Mouse (Mus musculus) bone marrow, adult 2 months (tissue): Measurements from ENCODE around the gene Myo18a. TPM values are rescaled to one million over a fixed set of nuclear protein-coding genes. Genes with fewer than 3 reads are reported as not detected.
"Not testable (repeated sequence)": the region's sequence is repeated elsewhere in the genome, so short reads cannot be mapped to it uniquely, and the experiment has no call there.

Experiments
- H3K27ac ChIP-seq: fragments of 200-500 bp; 2 replicates; pipeline ENCODE4 v1.5.1; 2012; ENCODE audit warnings: low read depth, mild to moderate bottlenecking, control low read depth, inconsistent platforms, low read length; ENCODE audit not compliant: control insufficient read depth, poor library complexity, insufficient read depth
- H3K4me1 ChIP-seq: fragments of 200-500 bp; 2 replicates; pipeline ENCODE4 v1.6.1; 2011; ENCODE audit warnings: low read length; ENCODE audit not compliant: control insufficient read depth, insufficient read depth
- H3K4me3 ChIP-seq: fragments of 200-500 bp; replicated peaks from 2 replicates; pipeline ENCODE3; 2011; ENCODE audit warnings: mild to moderate bottlenecking, low read depth, low read length, control low read depth; ENCODE audit not compliant: control insufficient read depth
- CTCF ChIP-seq: fragments of 200-500 bp; IDR thresholded peaks from 2 replicates; pipeline ENCODE4 v1.5.1; 2011; ENCODE audit warnings: low read length, control low read depth; ENCODE audit not compliant: control insufficient read depth, insufficient read depth
- POLR2A ChIP-seq: fragments of 200-500 bp; IDR thresholded peaks from 2 replicates; pipeline ENCODE4 v1.6.1; 2011; ENCODE audit warnings: low read depth, mild to moderate bottlenecking, control low read depth, low read length, borderline replicate concordance; ENCODE audit not compliant: control insufficient read depth
- WGBS: fragments of 180-500 bp; shearing (Covaris S2); methylation state at CpG from one replicate; pipeline ENCODE4 v1.1.7; 2018; 5-methylcytosine and 5-hydroxymethylcytosine counted together
- polyA plus RNA-seq: library from polyadenylated mRNA; stranded (reverse); fragments of >200 nt; gene quantifications from 2 replicates; pipeline ENCODE4 v1.2.4, GENCODE M21; 2011; ENCODE audit warnings: low replicate concordance; ENCODE audit not compliant: missing spikeins, insufficient read depth, insufficient read length

Gene Myo18a
- polyA plus RNA-seq, 1 experiment, result 74.6 TPM

DNA sequence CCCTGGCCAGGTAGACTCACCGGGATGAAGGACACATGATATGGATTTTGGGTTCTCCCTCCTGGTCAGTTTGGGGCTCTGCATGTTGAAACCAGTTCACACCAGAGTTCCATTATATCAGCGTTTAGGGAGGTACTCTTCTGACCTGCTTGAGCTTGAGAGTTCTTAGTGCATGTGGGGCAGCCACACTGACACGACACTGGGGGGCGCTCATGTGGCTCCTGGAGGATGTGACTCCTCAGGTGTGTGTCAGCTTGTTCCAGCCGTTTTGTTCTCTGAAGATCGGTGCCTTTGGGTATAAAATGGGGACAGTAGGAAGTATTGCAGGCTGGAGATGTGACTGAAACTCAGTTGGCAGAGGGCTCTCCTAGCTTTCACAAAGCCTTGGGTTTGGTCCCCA, 19.1 kb upstream of the Myo18a start:
- TF ChIP-seq POLR2A, result no peak
- peak; percentile 46; the same call in 1 of the 2 replicates for TF ChIP-seq CTCF
- no peak overlapping the region for H3K4me3 ChIP-seq
- H3K27ac ChIP-seq, result no peak overlapping the region
- 19% methylated on average over 6 of the region's 6 CpGs for WGBS
- no peaks in the 10 kb centered on the region for H3K4me1 ChIP-seq

DNA sequence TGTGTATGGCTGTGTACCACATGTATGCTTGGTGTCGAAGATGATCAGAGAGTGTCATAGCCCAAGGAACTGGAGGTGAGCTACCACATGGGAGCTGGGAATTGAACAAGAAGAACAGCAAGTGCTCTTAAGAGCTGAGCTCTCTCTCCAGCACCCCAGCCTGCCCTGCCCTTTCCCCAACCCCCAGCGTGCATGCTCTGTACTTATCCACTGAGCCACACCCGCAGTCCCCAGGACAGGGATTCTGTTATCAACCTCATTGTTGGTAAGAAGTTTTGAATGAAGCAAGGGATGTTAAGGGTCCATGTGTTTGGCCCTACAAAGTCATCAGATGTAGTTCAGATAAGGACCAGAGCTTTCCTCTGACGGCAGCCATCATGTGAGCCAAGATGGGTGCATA, 16.4 kb upstream of the Myo18a start:
- H3K27ac ChIP-seq, result no peak overlapping the region
- H3K4me1 ChIP-seq, result no peaks in the 10 kb centered on the region
- 80% methylated on average over 4 of the region's 4 CpGs for WGBS
- no peak overlapping the region for H3K4me3 ChIP-seq
- TF ChIP-seq POLR2A, result no peak
- no peak for TF ChIP-seq CTCF

DNA sequence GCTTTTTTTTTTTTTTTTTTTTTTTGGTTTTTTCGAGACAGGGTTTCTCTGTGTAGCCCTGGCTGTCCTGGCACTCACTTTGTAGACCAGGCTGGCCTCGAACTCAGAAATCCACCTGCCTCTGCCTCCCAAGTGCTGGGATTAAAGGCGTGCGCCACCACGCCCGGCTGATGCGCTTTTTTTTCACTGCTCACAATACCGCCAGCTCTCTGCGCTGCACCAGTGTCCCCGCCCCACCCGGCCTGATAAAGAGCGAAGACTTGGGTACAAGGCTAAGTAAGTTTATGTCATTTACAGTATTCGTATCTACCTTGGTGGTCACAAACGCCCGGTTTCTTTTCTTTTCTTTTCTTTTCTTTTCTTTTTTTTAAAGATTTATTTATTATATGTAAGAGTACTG, 15.9 kb upstream of the Myo18a start:
- not testable (repeated sequence) for H3K27ac ChIP-seq, H3K4me3 ChIP-seq, H3K4me1 ChIP-seq
- WGBS, result 84% methylated on average over 14 of the region's 15 CpGs

DNA sequence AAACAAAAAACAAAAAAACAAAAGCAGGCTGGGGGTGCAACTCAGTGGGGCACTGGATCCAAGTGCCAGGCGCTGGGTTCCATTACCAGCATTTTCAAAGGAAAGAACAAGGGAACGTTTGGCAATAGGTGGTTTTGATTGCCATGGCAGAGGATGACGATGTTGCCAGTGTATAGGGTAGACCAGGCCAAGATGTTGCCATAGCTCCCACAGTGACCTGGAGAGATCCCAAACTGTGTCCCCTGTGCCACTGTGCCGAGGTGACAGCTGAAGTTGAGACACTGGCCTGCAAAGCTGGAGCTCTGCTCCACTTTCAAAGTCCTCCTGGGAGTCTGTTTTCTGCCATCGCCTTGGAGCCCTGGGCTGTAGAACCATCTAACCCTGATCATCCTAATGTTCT, 14.1 kb upstream of the Myo18a start:
- 73% methylated on average over 5 of the region's 5 CpGs for whole genome bisulfite sequencing
- TF ChIP-seq POLR2A (no peak), CTCF (no peak)

DNA sequence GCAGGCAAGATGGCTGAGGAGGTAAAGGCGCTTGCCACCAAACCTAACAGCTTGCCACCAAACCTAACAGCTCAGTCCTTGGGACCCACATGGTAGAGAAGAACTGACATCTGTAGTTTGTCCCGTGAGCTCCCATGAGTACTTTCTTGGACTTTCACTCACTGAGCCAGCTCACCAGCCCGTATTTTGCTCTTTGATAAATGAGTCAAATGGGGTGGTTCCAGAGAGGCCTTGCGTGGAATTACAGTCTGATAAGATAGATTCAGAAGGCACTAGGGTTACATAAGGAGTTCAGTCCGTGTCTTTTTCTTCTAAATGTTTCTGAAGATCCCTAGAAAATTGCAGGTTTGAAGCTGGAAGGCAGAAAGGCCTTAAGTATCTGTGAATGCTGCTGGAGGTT, 10.5 kb upstream of the Myo18a start:
- Histone ChIP-seq H3K27ac (no peak overlapping the region), H3K4me1 (no peaks in the 10 kb centered on the region), H3K4me3 (no peak overlapping the region)
- 68% methylated on average over 5 of the region's 5 CpGs for WGBS
- no peak for TF ChIP-seq CTCF
- no peak for TF ChIP-seq POLR2A

More for the DNA sequence above, 14.1 kb upstream of the Myo18a start:
- Histone ChIP-seq H3K4me1 (no peaks in the 10 kb centered on the region), H3K27ac (no peak overlapping the region), H3K4me3 (no peak overlapping the region)

DNA sequence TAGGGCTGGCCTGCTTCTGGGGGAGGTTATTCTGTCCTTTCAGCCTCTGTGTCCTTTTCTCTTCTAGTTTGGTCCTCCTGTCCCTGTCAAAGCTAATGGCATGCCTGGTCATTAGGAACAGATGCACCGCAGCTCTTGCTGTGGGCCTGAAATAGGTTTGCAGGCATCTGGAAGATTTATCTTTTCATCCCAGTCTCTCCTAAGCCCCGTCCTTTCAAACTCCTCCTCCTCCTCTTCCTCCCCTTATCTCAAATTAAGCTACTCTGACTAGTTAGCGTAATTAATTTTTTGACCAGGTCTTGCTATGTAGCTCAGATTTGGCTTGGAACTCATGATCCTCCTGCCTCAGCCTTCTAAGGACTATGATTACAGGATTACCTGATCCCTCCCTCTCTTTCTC, 9.6 kb upstream of the Myo18a start:
- Histone ChIP-seq H3K4me1 (no peaks in the 10 kb centered on the region), H3K4me3 (no peak overlapping the region), H3K27ac (no peak overlapping the region)
- WGBS, result 65% methylated on average over 3 of the region's 3 CpGs
- TF ChIP-seq POLR2A (no peak), CTCF (no peak)

DNA sequence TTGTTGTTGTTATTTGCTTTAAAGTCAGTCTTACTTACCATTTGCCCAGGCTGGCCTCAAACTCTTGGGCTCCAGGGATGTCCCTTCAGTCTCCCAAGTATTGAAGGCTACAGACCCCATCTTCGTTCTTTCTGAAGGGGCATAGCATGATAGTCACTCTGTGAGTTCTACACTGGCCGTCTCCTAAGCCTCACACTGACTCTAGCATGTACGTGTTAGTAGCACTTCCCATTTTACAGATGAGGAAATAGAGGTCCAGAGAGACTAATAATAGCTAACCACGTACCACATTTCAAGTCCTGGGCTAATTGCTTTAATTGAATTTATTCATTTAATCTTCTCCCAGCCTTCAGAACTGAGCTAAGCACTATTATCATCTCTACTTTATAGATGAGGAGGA, 3.0 kb upstream of the Myo18a start:
- Histone ChIP-seq H3K4me3 (no peak overlapping the region), H3K4me1 (peaks cover 2% of the 10 kb centered on the region; the same call in 1 of the 2 replicates), H3K27ac (no peak overlapping the region)
- TF ChIP-seq POLR2A (no peak), CTCF (no peak)
- WGBS, result 41% methylated on average over 4 of the region's 4 CpGs

DNA sequence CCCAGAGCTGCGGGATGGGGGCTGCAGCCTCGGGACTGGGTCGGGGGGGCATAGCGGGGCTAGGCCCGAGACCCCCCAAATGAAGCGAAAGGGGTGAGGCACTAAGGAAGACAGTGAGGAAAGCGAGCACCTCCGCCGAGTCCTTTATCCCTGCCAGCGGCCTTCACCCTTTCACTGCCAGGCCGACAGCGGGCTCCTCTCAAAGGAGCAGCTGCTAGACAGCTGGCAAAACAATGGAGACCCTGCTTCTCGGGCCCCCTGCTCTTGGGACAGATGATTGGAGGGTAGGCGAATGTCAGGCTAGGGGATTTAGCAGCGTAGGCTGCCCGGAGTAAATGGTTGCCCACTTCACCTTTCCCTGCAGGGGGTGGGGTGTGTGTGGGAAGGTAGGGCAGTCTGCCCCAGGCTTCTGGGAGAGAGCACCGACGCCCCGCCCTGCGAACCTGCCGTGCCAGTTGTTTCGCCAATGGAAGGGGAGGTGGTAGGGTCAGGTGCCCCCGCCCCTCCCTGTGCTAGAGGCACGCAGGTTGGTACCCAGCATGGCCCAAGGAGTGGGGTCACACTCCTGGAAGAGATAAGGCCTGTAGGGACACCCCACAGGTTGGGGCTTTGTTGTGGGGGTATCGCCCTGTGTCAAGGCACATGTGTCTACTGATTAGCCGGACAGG, 761 bp downstream of the Myo18a start:
- WGBS, result 11% methylated on average over 26 of the region's 26 CpGs
- TF ChIP-seq CTCF (no peak), POLR2A (no peak)
- H3K27ac ChIP-seq, result peak overlapping the region; percentile 76
- peaks cover 2% of the 10 kb centered on the region; the same call in 1 of the 2 replicates for H3K4me1 ChIP-seq
- H3K4me3 ChIP-seq, result peak overlapping the region; percentile 65

DNA sequence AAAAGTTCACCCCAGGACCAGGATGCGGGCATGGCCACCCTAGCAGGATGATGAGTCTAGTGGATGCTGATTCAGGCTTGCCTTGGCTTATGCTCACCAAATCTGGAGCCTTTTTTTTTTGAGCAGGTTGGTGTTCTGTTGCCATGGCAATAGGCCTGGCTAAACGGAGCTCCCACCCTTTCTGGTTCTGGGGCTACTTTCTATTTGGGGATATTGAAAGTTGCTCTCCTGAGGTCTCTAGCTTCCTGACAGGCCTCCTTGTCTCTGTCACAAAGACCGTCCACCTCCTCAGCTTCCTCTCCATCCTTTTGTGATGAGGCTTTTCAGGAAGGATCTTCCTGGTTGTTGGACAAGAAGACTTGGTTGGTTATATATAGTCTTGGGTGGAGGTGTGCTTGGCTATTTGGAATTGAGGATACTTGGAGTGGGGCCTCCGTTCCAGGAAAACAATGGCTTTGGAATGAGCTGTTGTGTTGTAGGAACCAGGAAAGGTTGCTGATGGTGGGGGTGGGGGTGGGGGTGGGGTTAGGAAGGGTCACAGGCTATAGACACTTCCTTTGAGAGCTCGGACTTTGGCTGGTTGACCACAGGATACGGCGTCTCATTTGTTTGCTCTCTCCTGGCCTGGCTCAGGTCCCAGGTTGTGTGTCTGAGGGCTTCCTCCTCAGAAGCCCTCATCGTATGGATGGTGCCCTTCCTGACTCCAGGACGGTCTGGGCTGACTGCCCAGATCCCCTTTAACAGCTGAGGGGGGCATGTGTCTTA, 1.8 kb downstream of the Myo18a start:
- H3K4me1 ChIP-seq, result peaks cover 2% of the 10 kb centered on the region; the same call in 1 of the 2 replicates
- 49% methylated on average over 9 of the region's 9 CpGs for WGBS
- H3K4me3 ChIP-seq, result no peak overlapping the region
- no peak overlapping the region for H3K27ac ChIP-seq
- TF ChIP-seq CTCF (no peak), POLR2A (no peak)
